Mouse (Mus musculus): ENCODE measurements around the gene Foxd2. TPM values are rescaled to one million over a fixed set of nuclear protein-coding genes. Genes with fewer than 3 reads are reported as not detected.

The Foxd2 gene
- polyA plus RNA-seq, 1 experiment from 2014 or later: 5.0 TPM

- Histone ChIP-seq H3K27ac (ENCODE audit: low read depth, low read length) (no peak overlapping the region), H3K27me3 (ENCODE audit: control insufficient read depth, insufficient read depth, low read length) (peaks cover 44% of the 10 kb centered on the region), H3K4me1 (ENCODE audit: control insufficient read depth, insufficient read depth, low read length) (no peaks in the 10 kb centered on the region; the same call in 1 of the 2 replicates), H3K36me3 (ENCODE audit: control insufficient read depth, insufficient read depth, low read length) (peaks cover 10% of the 10 kb centered on the region; the same call in 1 of the 2 replicates), H3K4me2 (replicated peaks; ENCODE audit: low read depth, low read length) (no peak overlapping the region), H3K4me3 (ENCODE audit: low read length) (no peak overlapping the region), H3K9me3 (ENCODE audit: control insufficient read depth, low read length) (no peaks in the 10 kb centered on the region), H3K9ac (ENCODE audit: low read depth, low read length) (no peak overlapping the region)
- ATAC-seq (ENCODE audit: low FRiP score, low TSS enrichment): no peak
- 36% methylated on average over 2 of the region's 2 CpGs for WGBS
Measured at GRCm38 (mm10) chr4:114917091-114917490, 8.4 kb upstream of the Foxd2 start.

GRCm38 (mm10) chr4:114916056-114916455 is 7.4 kb upstream of the Foxd2 start:
- peaks cover 10% of the 10 kb centered on the region; the same call in 1 of the 2 replicates for H3K36me3 ChIP-seq (ENCODE audit: control insufficient read depth, insufficient read depth, low read length)
- 60% methylated on average over 4 of the region's 4 CpGs for WGBS
- no peak overlapping the region for H3K9ac ChIP-seq (ENCODE audit: low read depth, low read length)
- H3K4me3 ChIP-seq (ENCODE audit: low read length): no peak overlapping the region
- H3K27me3 ChIP-seq (ENCODE audit: control insufficient read depth, insufficient read depth, low read length): peaks cover 51% of the 10 kb centered on the region
- no peaks in the 10 kb centered on the region; the same call in 1 of the 2 replicates for H3K4me1 ChIP-seq (ENCODE audit: control insufficient read depth, insufficient read depth, low read length)
- H3K4me2 ChIP-seq (replicated peaks; ENCODE audit: low read depth, low read length): no peak overlapping the region
- H3K27ac ChIP-seq (ENCODE audit: low read depth, low read length): no peak overlapping the region
- ATAC-seq (ENCODE audit: low FRiP score, low TSS enrichment): no peak
- no peaks in the 10 kb centered on the region for H3K9me3 ChIP-seq (ENCODE audit: control insufficient read depth, low read length)

GRCm38 (mm10) chr4:114913594-114913962 is 4.9 kb upstream of the Foxd2 start:
- peaks cover 10% of the 10 kb centered on the region; the same call in 1 of the 2 replicates for H3K36me3 ChIP-seq (ENCODE audit: control insufficient read depth, insufficient read depth, low read length)
- H3K4me1 ChIP-seq (ENCODE audit: control insufficient read depth, insufficient read depth, low read length): no peaks in the 10 kb centered on the region; the same call in 1 of the 2 replicates
- peaks cover 66% of the 10 kb centered on the region for H3K27me3 ChIP-seq (ENCODE audit: control insufficient read depth, insufficient read depth, low read length)
- H3K27ac ChIP-seq (ENCODE audit: low read depth, low read length): no peak overlapping the region
- H3K4me3 ChIP-seq (ENCODE audit: low read length): no peak overlapping the region
- no peak overlapping the region for H3K4me2 ChIP-seq (replicated peaks; ENCODE audit: low read depth, low read length)
- H3K9ac ChIP-seq (ENCODE audit: low read depth, low read length): no peak overlapping the region
- WGBS: 4% methylated on average over 13 of the region's 13 CpGs
- no peak for ATAC-seq (ENCODE audit: low FRiP score, low TSS enrichment)
- H3K9me3 ChIP-seq (ENCODE audit: control insufficient read depth, low read length): no peaks in the 10 kb centered on the region

GRCm38 (mm10) chr4:114912705-114913593 is 4.3 kb upstream of the Foxd2 start:
- no peak overlapping the region for H3K27ac ChIP-seq (ENCODE audit: low read depth, low read length)
- ATAC-seq (ENCODE audit: low FRiP score, low TSS enrichment): no peak
- peaks cover 66% of the 10 kb centered on the region for H3K27me3 ChIP-seq (ENCODE audit: control insufficient read depth, insufficient read depth, low read length)
- WGBS: 12% methylated on average over 35 of the region's 35 CpGs
- H3K9ac ChIP-seq (ENCODE audit: low read depth, low read length): no peak overlapping the region
- peak overlapping the region; percentile 31 for H3K4me2 ChIP-seq (replicated peaks; ENCODE audit: low read depth, low read length)
- no peaks in the 10 kb centered on the region; the same call in 1 of the 2 replicates for H3K4me1 ChIP-seq (ENCODE audit: control insufficient read depth, insufficient read depth, low read length)
- no peaks in the 10 kb centered on the region for H3K9me3 ChIP-seq (ENCODE audit: control insufficient read depth, low read length)
- H3K36me3 ChIP-seq (ENCODE audit: control insufficient read depth, insufficient read depth, low read length): peaks cover 10% of the 10 kb centered on the region; the same call in 1 of the 2 replicates
- peak overlapping the region; percentile 11 for H3K4me3 ChIP-seq (ENCODE audit: low read length)

- no peaks in the 10 kb centered on the region for H3K9me3 ChIP-seq (ENCODE audit: control insufficient read depth, low read length)
- peaks cover 77% of the 10 kb centered on the region for H3K27me3 ChIP-seq (ENCODE audit: control insufficient read depth, insufficient read depth, low read length)
- no peaks in the 10 kb centered on the region; the same call in 1 of the 2 replicates for H3K36me3 ChIP-seq (ENCODE audit: control insufficient read depth, insufficient read depth, low read length)
- 1% methylated on average over 20 of the region's 20 CpGs for WGBS
- H3K4me2 ChIP-seq (replicated peaks; ENCODE audit: low read depth, low read length): peak overlapping the region; percentile 78
- ATAC-seq (ENCODE audit: low FRiP score, low TSS enrichment): 0 out of 2 replicates have a peak, but pooled peaks have one; percentile 18
- H3K4me1 ChIP-seq (ENCODE audit: control insufficient read depth, insufficient read depth, low read length): no peaks in the 10 kb centered on the region; the same call in 1 of the 2 replicates
- peak overlapping the region; percentile 94 for H3K27ac ChIP-seq (ENCODE audit: low read depth, low read length)
- H3K9ac ChIP-seq (ENCODE audit: low read depth, low read length): peak overlapping the region; percentile 88
- H3K4me3 ChIP-seq (ENCODE audit: low read length): peak overlapping the region; percentile 64
Measured at GRCm38 (mm10) chr4:114909602-114910484, 1.2 kb upstream of the Foxd2 start.

GRCm38 (mm10) chr4:114907951-114908828 is 483 bp downstream of the Foxd2 start:
- H3K9me3 ChIP-seq (ENCODE audit: control insufficient read depth, low read length): no peaks in the 10 kb centered on the region
- H3K4me1 ChIP-seq (ENCODE audit: control insufficient read depth, insufficient read depth, low read length): no peaks in the 10 kb centered on the region
- peak overlapping the region; percentile 78 for H3K4me2 ChIP-seq (replicated peaks; ENCODE audit: low read depth, low read length)
- H3K27ac ChIP-seq (ENCODE audit: low read depth, low read length): peak overlapping the region; percentile 94
- peak; percentile 10 for ATAC-seq (ENCODE audit: low FRiP score, low TSS enrichment)
- H3K27me3 ChIP-seq (ENCODE audit: control insufficient read depth, insufficient read depth, low read length): peaks cover 65% of the 10 kb centered on the region
- peak overlapping the region; percentile 88 for H3K9ac ChIP-seq (ENCODE audit: low read depth, low read length)
- peak overlapping the region; percentile 64 for H3K4me3 ChIP-seq (ENCODE audit: low read length)
- no peaks in the 10 kb centered on the region for H3K36me3 ChIP-seq (ENCODE audit: control insufficient read depth, insufficient read depth, low read length)
- under 1% methylated on average over 97 of the region's 103 CpGs for WGBS

GRCm38 (mm10) chr4:114907056-114907917 is 1.4 kb downstream of the Foxd2 start:
- 2% methylated on average over 73 of the region's 74 CpGs for WGBS
- H3K4me1 ChIP-seq (ENCODE audit: control insufficient read depth, insufficient read depth, low read length): 0 out of 2 replicates have a peak, but pooled peaks cover 5% of the 10 kb centered on the region
- no peak for ATAC-seq (ENCODE audit: low FRiP score, low TSS enrichment)
- H3K4me2 ChIP-seq (replicated peaks; ENCODE audit: low read depth, low read length): peak overlapping the region; percentile 78
- no peaks in the 10 kb centered on the region for H3K9me3 ChIP-seq (ENCODE audit: control insufficient read depth, low read length)
- H3K27ac ChIP-seq (ENCODE audit: low read depth, low read length): peak overlapping the region; percentile 94
- H3K27me3 ChIP-seq (ENCODE audit: control insufficient read depth, insufficient read depth, low read length): peaks cover 61% of the 10 kb centered on the region
- H3K9ac ChIP-seq (ENCODE audit: low read depth, low read length): peak overlapping the region; percentile 88
- H3K4me3 ChIP-seq (ENCODE audit: low read length): peak overlapping the region; percentile 64
- H3K36me3 ChIP-seq (ENCODE audit: control insufficient read depth, insufficient read depth, low read length): no peaks in the 10 kb centered on the region
